Mouse (Mus musculus): ENCODE measurements around the gene Hist1h3a. TPM values are rescaled to one million over a fixed set of nuclear protein-coding genes. Genes with fewer than 3 reads are reported as not detected.
A peak's percentile ranks its signal among the peaks of the same experiment; 100 is the strongest.
"Not testable (repeated sequence)": the region's sequence is repeated elsewhere in the genome, so short reads cannot be mapped to it uniquely, and the experiment has no call there.

Hist1h3a gene
- 1.5 and 1.9 TPM in 2 replicates for polyA plus RNA-seq (2015; fragmentation: Nextera tagmentation; extraction: Ambion mirVana)

DNA sequence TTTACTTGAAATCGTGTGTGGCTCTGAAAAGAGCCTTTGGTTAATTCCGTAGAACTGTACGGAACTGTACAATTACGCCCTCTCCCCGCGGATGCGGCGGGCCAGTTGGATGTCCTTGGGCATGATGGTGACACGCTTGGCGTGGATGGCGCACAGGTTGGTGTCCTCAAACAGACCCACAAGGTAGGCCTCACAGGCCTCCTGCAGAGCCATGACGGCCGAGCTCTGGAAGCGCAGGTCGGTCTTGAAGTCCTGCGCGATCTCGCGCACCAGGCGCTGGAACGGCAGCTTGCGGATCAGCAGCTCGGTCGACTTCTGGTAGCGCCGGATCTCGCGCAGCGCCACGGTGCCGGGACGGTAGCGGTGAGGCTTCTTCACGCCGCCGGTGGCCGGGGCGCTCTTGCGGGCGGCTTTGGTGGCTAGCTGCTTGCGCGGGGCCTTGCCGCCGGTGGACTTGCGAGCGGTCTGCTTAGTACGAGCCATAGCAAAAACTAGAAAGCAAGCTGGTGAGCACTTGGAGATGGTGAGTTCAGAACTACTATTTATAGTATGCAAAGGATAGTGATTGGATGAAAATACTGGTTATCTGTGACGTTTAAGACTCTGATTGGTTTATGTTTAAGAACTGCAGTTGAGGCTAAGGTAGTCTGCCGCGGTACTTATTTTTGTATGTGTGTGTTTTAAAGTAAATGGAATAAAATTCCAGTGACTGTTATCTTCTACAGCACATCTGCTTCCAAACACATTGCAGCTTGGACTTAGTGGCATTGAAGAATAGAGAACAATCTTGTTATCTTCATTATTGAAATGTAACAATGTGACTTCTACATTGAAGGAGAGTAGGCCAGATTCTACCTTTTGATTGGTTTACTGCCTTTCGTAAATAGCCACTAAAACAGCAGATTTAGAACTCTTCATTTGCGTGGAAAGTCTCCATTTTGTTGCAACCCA, at the start of gene Hist1h3a:
Gene Hist1h3a, minus strand, starts transcription at position 516 of the 951 bp plus-strand sequence.
- not testable (repeated sequence) for H3K27me3 ChIP-seq (replicated peaks; ENCODE audit: control insufficient read depth, insufficient read depth, low read length); H3K9me3 ChIP-seq (ENCODE audit: control insufficient read depth, low read length); H3K36me3 ChIP-seq (ENCODE audit: control insufficient read depth, insufficient read depth)
- Histone ChIP-seq H3K9ac (replicated peaks; ENCODE audit: low read depth, low read length) (peak within 1 kb of the TSS; percentile 46), H3K4me1 (replicated peaks; ENCODE audit: control insufficient read depth, insufficient read depth, low read length) (peaks cover 30% of the 10 kb centered on the region), H3K27ac (ENCODE audit: low read length) (peak within 1 kb of the TSS; percentile 84), H3K4me2 (ENCODE audit: low read length) (peak within 1 kb of the TSS; percentile 94), H3K4me3 (replicated peaks; ENCODE audit: low read length) (peak within 1 kb of the TSS; percentile 63)
- ATAC-seq = peak; percentile 67
- under 1% methylated on average over 31 of the region's 52 CpGs for WGBS

DNA sequence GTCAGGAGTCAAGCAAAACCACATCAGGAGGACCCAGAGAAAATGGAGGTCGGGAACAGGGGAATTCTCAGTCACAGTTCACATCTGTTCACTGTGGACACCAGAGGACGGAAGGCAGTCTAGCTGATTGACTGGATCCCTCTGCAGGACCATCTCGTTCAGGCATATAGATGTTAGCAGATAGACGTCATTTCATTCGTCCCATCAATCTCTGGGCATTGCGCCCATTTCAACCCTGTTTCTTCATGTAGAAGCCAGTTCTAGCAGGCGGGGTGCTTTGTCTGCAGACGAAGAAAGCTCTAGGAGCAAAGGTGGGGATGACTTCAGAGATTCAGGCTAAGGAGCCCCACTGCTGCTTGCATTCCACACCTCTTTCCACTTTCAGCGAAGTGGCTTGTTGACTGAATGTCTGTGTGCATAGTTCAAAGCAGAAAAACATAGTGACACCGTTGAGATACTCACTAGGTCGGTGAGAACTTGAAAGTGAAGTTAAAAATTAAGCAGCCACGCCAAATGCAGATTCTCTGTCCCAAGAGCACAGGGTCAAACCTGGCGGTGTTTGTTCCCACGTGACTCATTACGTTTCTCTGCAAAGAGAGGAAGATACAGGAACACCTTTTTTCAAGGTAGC, 44.4 kb upstream of the Hist1h3a start, which contains the start of gene Slc17a2:
Gene Slc17a2, plus strand, starts transcription at position 572 of the 631 bp plus-strand sequence.
- H3K9ac ChIP-seq (replicated peaks; ENCODE audit: low read depth, low read length) = no peak within 1 kb of the TSS
- no peak for ATAC-seq
- H3K4me2 ChIP-seq (ENCODE audit: low read length) = no peak within 1 kb of the TSS
- WGBS = 89% methylated on average over 15 of the region's 15 CpGs
- H3K9me3 ChIP-seq (ENCODE audit: control insufficient read depth, low read length) = no peaks in the 10 kb centered on the region
- no peaks in the 10 kb centered on the region for H3K4me1 ChIP-seq (replicated peaks; ENCODE audit: control insufficient read depth, insufficient read depth, low read length)
- H3K36me3 ChIP-seq (ENCODE audit: control insufficient read depth, insufficient read depth) = no peaks in the 10 kb centered on the region
- H3K27ac ChIP-seq (ENCODE audit: low read length) = no peak within 1 kb of the TSS
- no peaks in the 10 kb centered on the region for H3K27me3 ChIP-seq (replicated peaks; ENCODE audit: control insufficient read depth, insufficient read depth, low read length)
- H3K4me3 ChIP-seq (replicated peaks; ENCODE audit: low read length) = no peak within 1 kb of the TSS

DNA sequence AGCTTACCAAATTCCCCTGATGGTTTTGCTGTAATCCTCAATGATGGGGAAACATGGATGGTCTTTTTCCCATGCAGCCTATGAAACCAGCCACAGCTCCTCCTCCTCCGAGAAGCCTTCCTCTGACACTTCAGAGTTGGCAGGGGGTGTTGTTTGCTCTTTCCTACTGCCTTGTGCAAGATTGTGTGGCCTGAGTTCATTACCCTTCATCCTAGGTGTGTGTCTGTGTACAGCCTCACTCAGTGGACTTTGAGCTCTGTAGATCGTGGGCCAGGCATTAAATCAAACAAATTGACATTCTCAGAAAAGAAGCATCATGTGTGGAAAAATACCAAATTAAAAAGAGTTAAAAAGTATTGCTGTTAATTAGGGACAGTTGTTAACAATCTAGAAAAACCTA, 42.3 kb upstream of the Hist1h3a start:
- ATAC-seq = no peak
- Histone ChIP-seq H3K9me3 (ENCODE audit: control insufficient read depth, low read length) (no peaks in the 10 kb centered on the region), H3K4me3 (replicated peaks; ENCODE audit: low read length) (no peak overlapping the region), H3K27me3 (replicated peaks; ENCODE audit: control insufficient read depth, insufficient read depth, low read length) (no peaks in the 10 kb centered on the region), H3K4me1 (replicated peaks; ENCODE audit: control insufficient read depth, insufficient read depth, low read length) (no peaks in the 10 kb centered on the region), H3K27ac (ENCODE audit: low read length) (no peak overlapping the region), H3K4me2 (ENCODE audit: low read length) (no peak overlapping the region), H3K9ac (replicated peaks; ENCODE audit: low read depth, low read length) (no peak overlapping the region), H3K36me3 (ENCODE audit: control insufficient read depth, insufficient read depth) (no peaks in the 10 kb centered on the region)
- WGBS = 81% methylated on average over 2 of the region's 2 CpGs

DNA sequence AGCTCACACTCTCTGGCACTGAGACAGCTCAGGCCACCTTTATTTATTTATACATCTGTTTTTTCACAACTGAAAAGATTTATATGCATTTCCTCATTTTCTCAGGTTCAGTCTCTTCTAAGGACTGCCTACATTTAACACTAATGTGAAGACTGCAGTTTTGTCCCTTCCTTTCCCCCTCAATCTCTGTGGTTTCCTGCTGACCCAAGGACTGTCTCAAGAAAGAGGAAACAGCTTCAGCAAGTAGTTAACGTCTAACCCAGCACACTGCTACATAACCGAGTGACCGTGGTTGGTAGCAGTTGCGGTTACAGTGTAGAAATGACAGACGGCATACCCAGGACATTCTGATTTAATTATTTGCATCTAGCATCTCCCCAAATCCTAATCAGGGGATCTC, 37.2 kb upstream of the Hist1h3a start:
- Histone ChIP-seq H3K9me3 (ENCODE audit: control insufficient read depth, low read length) (no peaks in the 10 kb centered on the region), H3K4me1 (replicated peaks; ENCODE audit: control insufficient read depth, insufficient read depth, low read length) (no peaks in the 10 kb centered on the region), H3K27ac (ENCODE audit: low read length) (no peak overlapping the region), H3K4me3 (replicated peaks; ENCODE audit: low read length) (no peak overlapping the region), H3K4me2 (ENCODE audit: low read length) (no peak overlapping the region), H3K27me3 (replicated peaks; ENCODE audit: control insufficient read depth, insufficient read depth, low read length) (no peaks in the 10 kb centered on the region), H3K9ac (replicated peaks; ENCODE audit: low read depth, low read length) (no peak overlapping the region), H3K36me3 (ENCODE audit: control insufficient read depth, insufficient read depth) (no peaks in the 10 kb centered on the region)
- WGBS = 87% methylated on average over 5 of the region's 5 CpGs
- no peak for ATAC-seq

DNA sequence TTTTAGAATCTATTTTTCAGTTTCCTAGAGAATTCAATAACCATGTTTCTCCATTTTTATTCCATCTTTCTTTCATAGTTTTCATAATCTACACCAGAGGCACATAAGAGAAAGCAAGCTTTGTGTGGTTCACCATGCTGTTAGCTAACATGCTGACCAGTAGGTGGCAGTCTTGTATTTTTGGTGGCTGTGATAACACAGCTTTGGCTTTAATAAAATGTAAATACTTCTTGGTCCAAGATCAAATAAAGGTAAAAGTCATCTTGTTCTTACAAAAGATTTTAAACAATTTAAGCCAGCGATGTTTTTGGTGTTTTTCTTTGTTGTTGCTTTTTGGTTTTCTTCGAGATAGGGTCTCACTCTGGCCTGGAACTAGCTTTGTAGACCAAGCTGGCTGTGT, 30.3 kb upstream of the Hist1h3a start:
- H3K4me2 ChIP-seq (ENCODE audit: low read length) = no peak overlapping the region
- no peaks in the 10 kb centered on the region for H3K4me1 ChIP-seq (replicated peaks; ENCODE audit: control insufficient read depth, insufficient read depth, low read length)
- no peaks in the 10 kb centered on the region for H3K9me3 ChIP-seq (ENCODE audit: control insufficient read depth, low read length)
- peak; percentile 70; the same call in 1 of the 2 replicates for ATAC-seq
- no peak overlapping the region for H3K4me3 ChIP-seq (replicated peaks; ENCODE audit: low read length)
- H3K36me3 ChIP-seq (ENCODE audit: control insufficient read depth, insufficient read depth) = no peaks in the 10 kb centered on the region
- no peak overlapping the region for H3K27ac ChIP-seq (ENCODE audit: low read length)
- no peak overlapping the region for H3K9ac ChIP-seq (replicated peaks; ENCODE audit: low read depth, low read length)
- no peaks in the 10 kb centered on the region for H3K27me3 ChIP-seq (replicated peaks; ENCODE audit: control insufficient read depth, insufficient read depth, low read length)
- 47% methylated on average over 2 of the region's 2 CpGs for WGBS

DNA sequence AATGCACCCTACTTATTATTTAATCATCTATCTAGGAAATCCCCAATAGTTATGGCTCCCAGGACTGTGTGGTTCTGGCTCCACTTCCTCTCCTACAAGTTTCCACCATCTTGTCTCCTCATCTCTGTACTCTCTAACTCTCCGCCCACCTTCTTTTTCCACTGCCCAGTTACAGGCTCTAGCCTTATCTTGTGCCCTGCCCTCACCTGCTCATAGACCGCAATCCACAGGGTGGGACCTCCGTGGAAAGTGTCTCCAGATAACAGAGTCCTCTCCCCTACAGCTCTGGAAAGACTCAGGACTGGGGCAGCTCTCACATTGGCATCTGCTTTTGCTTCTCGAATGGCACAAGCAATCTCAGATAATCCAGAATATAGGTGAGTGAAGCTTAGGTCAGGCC, 16.8 kb upstream of the Hist1h3a start:
- Histone ChIP-seq H3K4me1 (replicated peaks; ENCODE audit: control insufficient read depth, insufficient read depth, low read length) (no peaks in the 10 kb centered on the region), H3K36me3 (ENCODE audit: control insufficient read depth, insufficient read depth) (no peaks in the 10 kb centered on the region), H3K9me3 (ENCODE audit: control insufficient read depth, low read length) (no peaks in the 10 kb centered on the region), H3K27me3 (replicated peaks; ENCODE audit: control insufficient read depth, insufficient read depth, low read length) (no peaks in the 10 kb centered on the region), H3K27ac (ENCODE audit: low read length) (no peak overlapping the region), H3K9ac (replicated peaks; ENCODE audit: low read depth, low read length) (no peak overlapping the region), H3K4me3 (replicated peaks; ENCODE audit: low read length) (no peak overlapping the region), H3K4me2 (ENCODE audit: low read length) (no peak overlapping the region)
- WGBS = 89% methylated on average over 4 of the region's 4 CpGs
- ATAC-seq = no peak

DNA sequence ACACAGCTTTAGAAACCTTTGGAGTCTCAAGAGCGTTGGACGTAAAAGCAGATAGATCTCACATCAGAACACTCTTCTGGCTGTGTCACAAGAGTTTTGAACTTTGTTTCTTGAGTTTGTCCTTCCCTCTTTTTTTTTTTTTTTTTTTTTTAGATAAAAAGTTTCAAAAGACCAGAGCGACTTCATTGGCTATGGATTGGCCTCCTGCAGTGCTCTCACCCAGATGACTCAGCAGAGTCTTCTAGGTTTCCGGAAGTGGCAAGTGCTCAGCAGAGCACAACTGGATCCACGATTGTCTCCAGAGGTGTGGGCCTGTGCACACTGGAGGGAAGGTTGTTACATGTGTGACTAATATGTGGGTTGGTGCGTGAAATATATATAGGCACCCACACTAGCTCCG, 16.2 kb upstream of the Hist1h3a start:
- no peak overlapping the region for H3K27ac ChIP-seq (ENCODE audit: low read length)
- H3K27me3 ChIP-seq (replicated peaks; ENCODE audit: control insufficient read depth, insufficient read depth, low read length) = no peaks in the 10 kb centered on the region
- H3K36me3 ChIP-seq (ENCODE audit: control insufficient read depth, insufficient read depth) = no peaks in the 10 kb centered on the region
- 95% methylated on average over 7 of the region's 7 CpGs for WGBS
- H3K4me3 ChIP-seq (replicated peaks; ENCODE audit: low read length) = no peak overlapping the region
- no peak overlapping the region for H3K9ac ChIP-seq (replicated peaks; ENCODE audit: low read depth, low read length)
- H3K4me1 ChIP-seq (replicated peaks; ENCODE audit: control insufficient read depth, insufficient read depth, low read length) = no peaks in the 10 kb centered on the region
- no peak for ATAC-seq
- no peaks in the 10 kb centered on the region for H3K9me3 ChIP-seq (ENCODE audit: control insufficient read depth, low read length)
- H3K4me2 ChIP-seq (ENCODE audit: low read length) = no peak overlapping the region

DNA sequence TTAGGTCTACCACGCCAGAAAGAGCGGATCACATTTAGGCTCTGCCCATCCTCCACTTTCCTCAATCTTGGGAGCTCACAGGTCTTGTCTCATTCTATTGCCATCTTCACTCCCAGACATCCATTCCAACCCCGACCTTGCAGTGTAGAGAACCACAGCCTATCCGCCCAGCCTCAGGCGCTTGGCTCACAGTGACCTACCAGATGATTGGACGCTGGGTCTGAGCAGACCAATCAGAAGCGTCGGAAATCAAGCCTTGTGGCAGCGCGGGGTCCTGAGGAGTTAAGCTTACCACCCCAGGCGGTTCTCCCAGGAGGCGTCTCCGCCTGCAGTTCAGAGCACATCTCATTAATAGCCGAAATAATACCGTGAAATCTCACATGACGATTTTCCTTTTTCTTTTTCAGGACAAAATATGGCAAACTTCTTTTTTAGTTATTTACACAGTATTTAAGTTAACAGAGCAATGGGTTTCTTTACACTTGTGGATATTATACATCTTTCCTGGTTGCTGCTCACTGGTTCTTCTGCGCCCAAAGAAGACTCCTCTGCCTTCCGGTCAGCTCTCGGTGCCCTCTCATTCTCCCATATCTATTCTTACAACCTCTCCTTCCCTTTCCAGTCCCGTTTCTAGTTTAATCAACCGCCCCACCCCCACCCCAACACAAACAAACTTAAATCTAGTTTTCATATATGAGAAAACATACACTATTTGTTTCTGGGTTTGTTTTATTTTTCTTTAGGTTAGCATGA, 10.6 kb upstream of the Hist1h3a start:
- H3K36me3 ChIP-seq (ENCODE audit: control insufficient read depth, insufficient read depth) = no peaks in the 10 kb centered on the region
- no peaks in the 10 kb centered on the region for H3K9me3 ChIP-seq (ENCODE audit: control insufficient read depth, low read length)
- peak overlapping the region; percentile 45 for H3K4me2 ChIP-seq (ENCODE audit: low read length)
- ATAC-seq = peak; percentile 93
- H3K27ac ChIP-seq (ENCODE audit: low read length) = no peak overlapping the region
- H3K9ac ChIP-seq (replicated peaks; ENCODE audit: low read depth, low read length) = no peak overlapping the region
- H3K4me1 ChIP-seq (replicated peaks; ENCODE audit: control insufficient read depth, insufficient read depth, low read length) = peaks cover 4% of the 10 kb centered on the region
- H3K4me3 ChIP-seq (replicated peaks; ENCODE audit: low read length) = peak overlapping the region; percentile 11; the same call in 1 of the 2 replicates
- WGBS = 24% methylated on average over 21 of the region's 21 CpGs
- H3K27me3 ChIP-seq (replicated peaks; ENCODE audit: control insufficient read depth, insufficient read depth, low read length) = no peaks in the 10 kb centered on the region

DNA sequence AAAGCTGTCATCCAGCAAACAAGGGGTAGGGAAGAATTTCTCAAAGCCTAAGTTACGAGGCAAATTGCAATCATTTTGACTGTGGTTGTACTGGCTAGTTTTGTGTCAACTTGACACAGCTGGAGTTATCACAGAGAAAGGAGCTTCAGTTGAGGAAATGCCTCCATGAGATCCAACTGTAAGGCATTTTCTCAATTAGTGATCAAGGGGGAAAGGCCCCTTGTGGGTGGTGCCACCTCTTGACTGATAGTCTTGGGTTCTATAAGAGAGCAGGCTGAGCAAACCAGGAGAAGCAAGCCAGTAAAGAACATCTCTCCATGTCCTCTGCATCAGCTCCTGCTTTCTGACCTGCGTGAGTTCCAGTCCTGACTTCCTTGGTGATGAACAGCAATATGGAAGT, 7.4 kb upstream of the Hist1h3a start, which contains the start of gene Trim38:
Gene Trim38, plus strand, starts transcription at position 301 of the 400 bp plus-strand sequence.
- ATAC-seq = not testable (repeated sequence)

More for the DNA sequence above, 7.4 kb upstream of the Hist1h3a start, which contains the start of gene Trim38:
- not testable (repeated sequence) for H3K9me3 ChIP-seq (ENCODE audit: control insufficient read depth, low read length); H3K4me1 ChIP-seq (replicated peaks; ENCODE audit: control insufficient read depth, insufficient read depth, low read length); H3K27me3 ChIP-seq (replicated peaks; ENCODE audit: control insufficient read depth, insufficient read depth, low read length); H3K4me3 ChIP-seq (replicated peaks; ENCODE audit: low read length); H3K36me3 ChIP-seq (ENCODE audit: control insufficient read depth, insufficient read depth); H3K4me2 ChIP-seq (ENCODE audit: low read length); H3K9ac ChIP-seq (replicated peaks; ENCODE audit: low read depth, low read length); H3K27ac ChIP-seq (ENCODE audit: low read length)
- 87% methylated on average over 2 of the region's 2 CpGs for WGBS

Data from forebrain, embryonic 16.5 days (tissue).